Comparison of ENCODE assay signal across 21 mouse cellular contexts in the genomic region with DNA sequence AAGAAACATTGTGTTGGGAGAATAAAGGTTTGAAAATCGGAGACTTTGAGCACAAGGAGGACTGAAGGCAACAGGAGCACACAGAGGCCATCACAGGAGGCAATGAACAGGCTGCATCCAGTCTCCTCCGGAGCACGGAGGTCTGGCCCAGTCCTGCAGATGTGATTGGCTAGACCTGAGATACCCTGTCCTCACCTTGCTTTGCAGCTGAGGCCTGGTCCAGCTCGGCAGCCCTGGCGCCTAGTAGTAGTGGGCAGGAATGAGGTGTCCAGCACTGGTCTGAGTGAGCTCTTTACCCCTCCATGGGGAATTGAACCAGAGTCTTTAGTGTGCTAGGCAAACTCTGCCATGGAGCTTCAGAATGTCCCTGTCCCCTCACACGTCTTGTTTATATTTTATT. TPM values are rescaled to one million over a fixed set of nuclear protein-coding genes. Genes with fewer than 3 reads are reported as not detected.
A peak's percentile ranks its signal among the peaks of the same experiment; 100 is the strongest.
DNase-seq lines count a peak whose midpoint lies in the region; ATAC-seq and TF ChIP-seq lines count a peak whose summit lies in the region.
"Had no signal": no experiment of that assay in that cellular context is flagged by ENCODE, and none has a peak within 500 bp of the region (broad histone marks: within the 10 kb centered on the region; RNA-seq: fewer than 3 reads in every experiment).

No protein-coding gene starts in this region.

- no peak for TF ChIP-seq POLR2A in lung, adult 2 months (IDR thresholded peaks at IDR 0.05; ENCODE audit: borderline replicate concordance, extremely low read depth, low read depth, low read length)
- no peak for TF ChIP-seq POLR2A in small intestine, adult 2 months (IDR thresholded peaks at IDR 0.05; ENCODE audit: low read depth, low read length)

- H3K9me3 ChIP-seq in E14TG2a.4 (ENCODE audit: low read length): no peaks in the 10 kb centered on the region
- no peaks in the 10 kb centered on the region for H3K9me3 ChIP-seq in liver, embryonic 13.5 days (replicated peaks)
- H3K9me3 ChIP-seq: embryonic facial prominence, embryonic 15.5 days; forebrain, embryonic 15.5 days; heart, embryonic 12.5 days; limb, embryonic 10.5 days; neural tube, embryonic 13.5 days had no signal

- no peaks in the 10 kb centered on the region for H3K4me1 ChIP-seq in lung, adult 2 months (ENCODE audit: control insufficient read depth, insufficient read depth, low read length)
- H3K4me1 ChIP-seq in E14TG2a.4 (replicated peaks; ENCODE audit: low read depth, low read length): peaks cover 45% of the 10 kb centered on the region
- H3K4me1 ChIP-seq in liver, embryonic 13.5 days (replicated peaks): peaks cover 56% of the 10 kb centered on the region
- H3K4me1 ChIP-seq in small intestine, adult 2 months (ENCODE audit: control insufficient read depth, insufficient read depth, insufficient read length, low read length): peaks cover 16% of the 10 kb centered on the region; the same call in 1 of the 2 replicates

- peak overlapping the region; percentile 60 for H3K4me3 ChIP-seq in lung, adult 2 months (replicated peaks; ENCODE audit: extremely low read depth, low read depth, low read length)
- 0 out of 2 replicates have a peak overlapping the region, but pooled peaks have one; percentile 26 for H3K4me3 ChIP-seq in E14TG2a.4 (replicated peaks; ENCODE audit: low read length)
- 0 out of 2 replicates have a peak overlapping the region, but pooled peaks have one; percentile 31 for H3K4me3 ChIP-seq in liver, embryonic 13.5 days (replicated peaks)
- H3K4me3 ChIP-seq in small intestine, adult 2 months (ENCODE audit: low read depth, low read length): peak overlapping the region; percentile 51
- H3K4me3 ChIP-seq: embryonic facial prominence, embryonic 15.5 days; forebrain, embryonic 15.5 days; heart, embryonic 12.5 days; limb, embryonic 10.5 days; myocyte; neural tube, embryonic 13.5 days had no signal

- H3K36me3 ChIP-seq in E14TG2a.4 (ENCODE audit: insufficient read depth, low read length): no peaks in the 10 kb centered on the region
- no peaks in the 10 kb centered on the region for H3K36me3 ChIP-seq in liver, embryonic 13.5 days
- H3K36me3 ChIP-seq in small intestine, adult 2 months (ENCODE audit: control insufficient read depth, insufficient read depth, low read length): no peaks in the 10 kb centered on the region
- H3K36me3 ChIP-seq: embryonic facial prominence, embryonic 15.5 days; forebrain, embryonic 15.5 days; heart, embryonic 12.5 days; limb, embryonic 10.5 days; neural tube, embryonic 13.5 days had no signal

- DNase-seq in lung, adult 2 months: no peak
- no peak for DNase-seq in lung, postnatal 10 days
- DNase-seq in liver, embryonic 13.5 days: no peak
- DNase-seq in right cerebral cortex, postnatal 4 days: no peak
- no peak for DNase-seq in embryo, embryonic 11 days
- DNase-seq: adrenal gland, postnatal 14 days; cerebellum, adult 8-10 months; cerebellum, postnatal 36 days; gastrocnemius, postnatal 10 days; heart, postnatal 10 days had no signal

- TF ChIP-seq CTCF in lung, adult 2 months (IDR thresholded peaks at IDR 0.05; ENCODE audit: insufficient read depth, low read length): no peak
- no peak for TF ChIP-seq CTCF in E14TG2a.4 (conservative IDR thresholded peaks at IDR 0.05; ENCODE audit: low read length)
- TF ChIP-seq CTCF in small intestine, adult 2 months (IDR thresholded peaks at IDR 0.05; ENCODE audit: extremely low read depth, insufficient read length, insufficient replicate concordance, low read depth, low read length): no peak

- H3K27me3 ChIP-seq in E14TG2a.4 (ENCODE audit: insufficient read depth, low read length): no peaks in the 10 kb centered on the region
- H3K27me3 ChIP-seq in liver, embryonic 13.5 days: no peaks in the 10 kb centered on the region
- no peaks in the 10 kb centered on the region for H3K27me3 ChIP-seq in small intestine, adult 2 months (ENCODE audit: control insufficient read depth, insufficient read depth, low read length)
- H3K27me3 ChIP-seq: embryonic facial prominence, embryonic 15.5 days; forebrain, embryonic 15.5 days; neural tube, embryonic 13.5 days had no signal

- peak overlapping the region; percentile 43 for H3K4me2 ChIP-seq in liver, embryonic 13.5 days
- H3K4me2 ChIP-seq: embryonic facial prominence, embryonic 15.5 days; forebrain, embryonic 15.5 days; heart, embryonic 12.5 days; neural tube, embryonic 13.5 days had no signal

- H3K27ac ChIP-seq in liver, embryonic 13.5 days: peak overlapping the region; percentile 78
- peak overlapping the region; percentile 51; the same call in 1 of the 2 replicates for H3K27ac ChIP-seq in small intestine, adult 2 months (ENCODE audit: insufficient read depth, low read depth, low read length)
- H3K27ac ChIP-seq: embryonic facial prominence, embryonic 15.5 days; forebrain, embryonic 15.5 days; kidney, postnatal 0 days; limb, embryonic 10.5 days; neural tube, embryonic 13.5 days had no signal

- WGBS in lung, adult 2 months: 74% methylated on average over 6 of the region's 6 CpGs
- 67% methylated on average over 6 of the region's 6 CpGs for WGBS in liver, embryonic 13.5 days (ENCODE audit: insufficient replicate concordance)
- 86% methylated on average over 6 of the region's 6 CpGs for WGBS in small intestine, adult 2 months

- no peak for ATAC-seq in liver, embryonic 13.5 days (ENCODE audit: low read depth)
- ATAC-seq: forebrain, embryonic 15.5 days; midbrain, embryonic 16.5 days had no signal

- peak overlapping the region; percentile 44; the same call in 1 of the 2 replicates for H3K9ac ChIP-seq in liver, embryonic 13.5 days
- H3K9ac ChIP-seq: embryonic facial prominence, embryonic 15.5 days; forebrain, embryonic 15.5 days; heart, embryonic 12.5 days; neural tube, embryonic 13.5 days had no signal

RNA-seq across cellular contexts. Expression of gene Haao, which starts 0.7 kb away (rescaled TPM):
- polyA plus RNA-seq in lung, adult 2 months (2012; rRNA removed): 8.2 and 9.6 TPM in 2 replicates
- polyA plus RNA-seq in liver, embryonic 13.5 days (2015; fragmentation: Nextera tagmentation; extraction: Ambion mirVana): 16.2 and 17.1 TPM in 2 replicates
- 2.7 and 5.8 TPM in 2 replicates for polyA plus RNA-seq in small intestine, adult 2 months (2012; rRNA removed)
- polyA plus RNA-seq: forebrain, embryonic 15.5 days; hindbrain, embryonic 11.5 days; myocyte; neural tube, embryonic 13.5 days had no signal
